Mouse (Mus musculus): Measurements from ENCODE around the gene Gab3. TPM values are rescaled to one million over a fixed set of nuclear protein-coding genes. Genes with fewer than 3 reads are reported as not detected.
A peak's percentile ranks its signal among the peaks of the same experiment; 100 is the strongest.
"Not testable (repeated sequence)": the region's sequence is repeated elsewhere in the genome, so short reads cannot be mapped to it uniquely, and the experiment has no call there.

Gab3 gene
- polyA plus RNA-seq, 1 experiment = 0.66 TPM

DNA sequence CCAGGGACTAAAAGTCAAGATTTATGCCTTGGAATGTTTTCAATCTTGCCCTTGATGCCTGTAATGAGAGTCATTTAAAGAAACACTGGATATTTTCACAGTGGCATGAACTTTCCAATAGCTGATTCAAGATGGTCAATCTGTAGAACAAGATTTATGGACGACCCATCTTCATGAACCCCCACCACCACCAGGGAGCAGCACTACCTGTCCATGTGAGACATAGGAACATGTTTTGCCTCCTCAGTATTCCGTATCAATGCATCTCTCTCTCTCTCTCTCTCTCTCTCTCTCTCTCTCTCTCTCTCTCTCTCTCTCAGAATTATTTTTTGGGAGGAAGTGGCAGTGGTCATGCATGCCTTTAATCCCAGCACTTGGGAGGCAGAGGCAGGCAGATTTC, 2.9 kb downstream of the Gab3 start:
- Histone ChIP-seq H3K4me1 (ENCODE audit: control insufficient read depth, insufficient read depth, low read length) (no peaks in the 10 kb centered on the region), H3K27me3 (replicated peaks; ENCODE audit: control insufficient read depth, insufficient read depth, low read length) (no peaks in the 10 kb centered on the region), H3K27ac (ENCODE audit: insufficient read depth, low read depth, low read length) (no peak overlapping the region), H3K4me3 (ENCODE audit: insufficient read depth, low read depth, low read length) (no peak overlapping the region), H3K36me3 (ENCODE audit: control insufficient read depth, insufficient read depth, low read length) (no peaks in the 10 kb centered on the region)
- TF ChIP-seq POLR2A (IDR thresholded peaks at IDR 0.05; ENCODE audit: low read depth, low read length) (no peak), CTCF (conservative IDR thresholded peaks at IDR 0.05; ENCODE audit: insufficient read depth, insufficient read length, low read depth, low read length) (0 out of 2 replicates have a peak, but pooled peaks have one; percentile 18)
- WGBS = 79% methylated on average over 2 of the region's 2 CpGs
- no peak for DNase-seq

DNA sequence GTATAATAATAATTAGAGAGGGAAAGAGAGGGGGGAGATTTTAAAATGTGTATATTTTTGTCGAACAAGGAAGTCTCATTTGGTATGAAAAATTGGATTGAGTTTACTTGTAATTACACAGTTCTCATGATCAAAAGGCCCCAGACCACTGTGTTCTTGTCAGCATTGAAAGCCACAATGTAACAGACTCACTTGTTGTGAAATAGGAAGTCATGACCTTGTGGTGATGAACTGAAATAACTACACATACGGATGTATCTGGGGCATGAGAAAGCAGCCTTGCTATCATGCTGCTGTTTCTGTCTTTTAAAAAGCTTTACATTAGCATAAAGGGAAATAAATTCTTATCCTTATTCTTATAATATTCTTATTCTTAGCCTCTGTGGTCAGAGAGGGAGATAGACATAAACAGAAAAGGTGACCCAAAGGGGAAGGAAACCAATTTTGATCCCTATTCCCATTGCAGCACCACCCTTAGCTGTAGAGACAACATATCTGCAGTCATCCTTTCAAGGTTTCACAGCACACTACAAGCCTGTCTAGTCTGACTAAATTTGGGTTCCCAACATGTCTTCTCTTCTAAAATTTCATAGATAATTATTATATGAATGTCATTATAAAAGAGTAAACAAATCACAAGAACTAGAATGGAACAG, 29.0 kb downstream of the Gab3 start:
- H3K36me3 ChIP-seq (ENCODE audit: control insufficient read depth, insufficient read depth, low read length) = no peaks in the 10 kb centered on the region
- no peaks in the 10 kb centered on the region for H3K27me3 ChIP-seq (replicated peaks; ENCODE audit: control insufficient read depth, insufficient read depth, low read length)
- TF ChIP-seq CTCF (conservative IDR thresholded peaks at IDR 0.05; ENCODE audit: insufficient read depth, insufficient read length, low read depth, low read length) = no peak
- no peak for TF ChIP-seq POLR2A (IDR thresholded peaks at IDR 0.05; ENCODE audit: low read depth, low read length)
- no peak overlapping the region for H3K4me3 ChIP-seq (ENCODE audit: insufficient read depth, low read depth, low read length)
- DNase-seq = no peak
- H3K4me1 ChIP-seq (ENCODE audit: control insufficient read depth, insufficient read depth, low read length) = no peaks in the 10 kb centered on the region
- 85% methylated on average over 2 of the region's 2 CpGs for WGBS
- no peak overlapping the region for H3K27ac ChIP-seq (ENCODE audit: insufficient read depth, low read depth, low read length)

DNA sequence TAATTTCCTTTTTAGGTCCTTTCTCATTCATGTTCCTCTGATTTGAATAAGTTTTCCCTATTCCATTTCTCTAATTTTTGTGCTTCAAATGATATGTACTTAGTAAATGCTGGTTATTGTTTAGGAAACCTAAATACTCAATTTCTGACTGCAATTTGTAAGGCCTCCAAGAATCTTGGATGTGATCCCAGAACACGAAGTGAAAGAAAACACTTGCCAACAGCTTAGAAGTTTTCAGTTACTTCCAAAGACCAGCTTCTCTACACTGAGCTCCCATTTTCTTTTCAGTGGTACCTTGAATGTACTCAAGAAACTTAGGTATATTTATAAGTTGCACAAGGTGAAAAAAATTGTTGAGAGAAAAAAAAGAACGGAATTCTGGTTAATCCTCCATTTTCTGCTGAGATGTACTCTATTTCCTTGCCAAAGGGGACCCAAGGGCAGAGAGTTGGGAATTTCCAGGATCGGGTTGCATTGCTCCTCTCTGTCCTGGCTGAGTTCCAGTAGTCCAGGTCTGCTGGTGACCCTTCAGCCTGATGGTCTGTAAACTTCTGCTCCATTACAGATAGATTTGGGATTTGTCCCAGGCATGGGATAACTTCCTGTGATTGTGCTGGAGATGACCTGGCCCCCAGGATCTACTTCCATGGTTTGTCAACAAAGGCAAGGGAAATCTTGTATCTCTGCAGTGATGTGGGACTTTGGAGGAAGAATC, 38.2 kb downstream of the Gab3 start:
- H3K27me3 ChIP-seq (replicated peaks; ENCODE audit: control insufficient read depth, insufficient read depth, low read length) = no peaks in the 10 kb centered on the region
- no peaks in the 10 kb centered on the region for H3K36me3 ChIP-seq (ENCODE audit: control insufficient read depth, insufficient read depth, low read length)
- 8% methylated on average over 3 of the region's 3 CpGs for WGBS
- TF ChIP-seq CTCF (conservative IDR thresholded peaks at IDR 0.05; ENCODE audit: insufficient read depth, insufficient read length, low read depth, low read length) (no peak), POLR2A (IDR thresholded peaks at IDR 0.05; ENCODE audit: low read depth, low read length) (no peak)
- H3K27ac ChIP-seq (ENCODE audit: insufficient read depth, low read depth, low read length) = peak overlapping the region; percentile 9
- peak; percentile 76 for DNase-seq
- H3K4me3 ChIP-seq (ENCODE audit: insufficient read depth, low read depth, low read length) = no peak overlapping the region
- H3K4me1 ChIP-seq (ENCODE audit: control insufficient read depth, insufficient read depth, low read length) = peaks cover 3% of the 10 kb centered on the region; the same call in 1 of the 2 replicates

DNA sequence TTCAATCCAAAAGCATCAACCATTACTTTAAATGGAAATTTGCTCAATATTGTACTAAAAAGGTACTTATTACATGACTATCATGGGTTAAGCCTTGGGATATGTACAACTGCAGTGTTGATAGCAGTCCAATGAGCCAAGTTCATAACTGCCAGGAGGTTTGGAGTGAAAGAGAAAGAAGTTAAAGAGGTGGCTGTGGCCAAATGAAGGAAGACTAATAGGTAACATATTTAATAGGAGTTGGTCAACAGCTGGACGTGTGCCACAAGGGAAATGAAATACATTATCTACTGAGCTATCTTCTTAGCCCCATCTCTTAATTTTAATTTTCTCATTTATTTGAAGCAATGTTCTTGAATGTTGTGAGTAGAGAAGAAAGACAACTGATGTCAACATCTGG, 39.3 kb downstream of the Gab3 start:
- TF ChIP-seq POLR2A (IDR thresholded peaks at IDR 0.05; ENCODE audit: low read depth, low read length) (no peak), CTCF (conservative IDR thresholded peaks at IDR 0.05; ENCODE audit: insufficient read depth, insufficient read length, low read depth, low read length) (no peak)
- peaks cover 3% of the 10 kb centered on the region; the same call in 1 of the 2 replicates for H3K4me1 ChIP-seq (ENCODE audit: control insufficient read depth, insufficient read depth, low read length)
- no peaks in the 10 kb centered on the region for H3K36me3 ChIP-seq (ENCODE audit: control insufficient read depth, insufficient read depth, low read length)
- 33% methylated on average over 1 of the region's 1 CpGs for WGBS
- H3K4me3 ChIP-seq (ENCODE audit: insufficient read depth, low read depth, low read length) = no peak overlapping the region
- peak; percentile 62 for DNase-seq
- H3K27ac ChIP-seq (ENCODE audit: insufficient read depth, low read depth, low read length) = no peak overlapping the region
- H3K27me3 ChIP-seq (replicated peaks; ENCODE audit: control insufficient read depth, insufficient read depth, low read length) = no peaks in the 10 kb centered on the region

DNA sequence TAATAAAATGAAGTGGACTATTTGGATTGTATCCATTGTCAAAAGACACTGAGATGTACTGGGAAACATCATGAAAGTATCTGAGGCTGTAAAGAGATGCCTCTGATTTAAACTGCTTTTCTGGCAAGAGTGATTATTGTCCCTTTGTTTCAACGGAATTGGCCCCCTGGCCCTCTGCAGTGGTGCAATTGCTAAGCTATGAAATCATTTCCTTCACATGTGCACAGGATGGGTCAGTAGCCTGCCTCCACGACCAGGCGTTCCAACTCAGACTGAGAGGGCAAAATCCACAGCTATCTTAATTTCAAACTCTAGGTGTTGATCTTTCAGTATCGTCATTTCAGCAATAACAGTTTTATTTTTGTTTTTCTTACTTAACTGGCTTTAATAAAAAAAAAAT, 40.7 kb downstream of the Gab3 start:
- no peak for TF ChIP-seq POLR2A (IDR thresholded peaks at IDR 0.05; ENCODE audit: low read depth, low read length)
- no peak for TF ChIP-seq CTCF (conservative IDR thresholded peaks at IDR 0.05; ENCODE audit: insufficient read depth, insufficient read length, low read depth, low read length)
- Histone ChIP-seq H3K4me3 (ENCODE audit: insufficient read depth, low read depth, low read length) (no peak overlapping the region), H3K4me1 (ENCODE audit: control insufficient read depth, insufficient read depth, low read length) (peaks cover 3% of the 10 kb centered on the region; the same call in 1 of the 2 replicates), H3K27me3 (replicated peaks; ENCODE audit: control insufficient read depth, insufficient read depth, low read length) (no peaks in the 10 kb centered on the region), H3K27ac (ENCODE audit: insufficient read depth, low read depth, low read length) (no peak overlapping the region), H3K36me3 (ENCODE audit: control insufficient read depth, insufficient read depth, low read length) (no peaks in the 10 kb centered on the region)
- WGBS = 27% methylated on average over 4 of the region's 4 CpGs
- peak; percentile 64 for DNase-seq

DNA sequence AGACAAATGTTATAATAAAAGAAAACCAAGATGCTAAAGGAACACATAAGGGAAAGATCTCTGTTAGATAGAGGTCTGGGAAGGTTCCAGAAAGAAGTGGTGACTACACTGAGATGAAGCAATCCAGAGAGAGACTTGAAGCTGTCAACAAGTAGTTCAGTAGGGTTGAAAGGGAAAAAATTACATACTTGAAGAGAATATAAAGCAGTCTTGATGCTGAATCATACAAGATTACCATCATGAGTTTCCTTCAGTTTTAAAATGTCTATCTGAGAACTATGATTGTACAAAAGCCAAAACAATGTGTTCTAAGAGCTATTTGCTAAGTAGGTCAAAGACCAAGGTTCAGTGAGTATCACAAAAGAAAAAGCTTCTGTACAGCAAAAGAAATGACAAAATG, 48.6 kb downstream of the Gab3 start:
- Histone ChIP-seq H3K36me3 (ENCODE audit: control insufficient read depth, insufficient read depth, low read length) (no peaks in the 10 kb centered on the region), H3K4me3 (ENCODE audit: insufficient read depth, low read depth, low read length) (no peak overlapping the region), H3K27ac (ENCODE audit: insufficient read depth, low read depth, low read length) (no peak overlapping the region), H3K27me3 (replicated peaks; ENCODE audit: control insufficient read depth, insufficient read depth, low read length) (no peaks in the 10 kb centered on the region), H3K4me1 (ENCODE audit: control insufficient read depth, insufficient read depth, low read length) (no peaks in the 10 kb centered on the region)
- TF ChIP-seq CTCF (conservative IDR thresholded peaks at IDR 0.05; ENCODE audit: insufficient read depth, insufficient read length, low read depth, low read length) (no peak), POLR2A (IDR thresholded peaks at IDR 0.05; ENCODE audit: low read depth, low read length) (no peak)
- DNase-seq = peak; percentile 7

DNA sequence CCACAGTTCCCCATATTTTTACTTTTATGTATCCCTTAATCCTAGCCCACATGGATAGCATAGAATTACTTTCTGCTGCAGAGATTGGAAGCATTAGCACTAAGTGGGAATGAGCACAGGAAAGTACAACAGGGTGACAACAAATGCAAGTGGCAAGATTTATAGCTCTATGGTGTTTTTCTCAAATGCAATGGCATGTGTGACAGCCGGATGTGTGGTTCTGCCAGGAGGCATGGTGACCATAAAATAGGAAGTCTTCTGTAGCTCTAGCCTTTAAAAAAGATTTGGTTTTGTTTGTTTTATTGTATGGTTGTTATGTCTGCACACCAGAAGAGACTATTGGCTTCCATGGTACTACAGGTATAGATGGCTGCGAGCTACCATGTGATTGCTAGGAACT, 50.1 kb downstream of the Gab3 start:
- peak; percentile 2 for DNase-seq
- TF ChIP-seq CTCF (conservative IDR thresholded peaks at IDR 0.05; ENCODE audit: insufficient read depth, insufficient read length, low read depth, low read length) (no peak), POLR2A (IDR thresholded peaks at IDR 0.05; ENCODE audit: low read depth, low read length) (no peak)
- Histone ChIP-seq H3K4me1 (ENCODE audit: control insufficient read depth, insufficient read depth, low read length) (no peaks in the 10 kb centered on the region), H3K36me3 (ENCODE audit: control insufficient read depth, insufficient read depth, low read length) (no peaks in the 10 kb centered on the region), H3K4me3 (ENCODE audit: insufficient read depth, low read depth, low read length) (no peak overlapping the region), H3K27ac (ENCODE audit: insufficient read depth, low read depth, low read length) (no peak overlapping the region), H3K27me3 (replicated peaks; ENCODE audit: control insufficient read depth, insufficient read depth, low read length) (no peaks in the 10 kb centered on the region)
- 69% methylated on average over 2 of the region's 2 CpGs for WGBS

DNA sequence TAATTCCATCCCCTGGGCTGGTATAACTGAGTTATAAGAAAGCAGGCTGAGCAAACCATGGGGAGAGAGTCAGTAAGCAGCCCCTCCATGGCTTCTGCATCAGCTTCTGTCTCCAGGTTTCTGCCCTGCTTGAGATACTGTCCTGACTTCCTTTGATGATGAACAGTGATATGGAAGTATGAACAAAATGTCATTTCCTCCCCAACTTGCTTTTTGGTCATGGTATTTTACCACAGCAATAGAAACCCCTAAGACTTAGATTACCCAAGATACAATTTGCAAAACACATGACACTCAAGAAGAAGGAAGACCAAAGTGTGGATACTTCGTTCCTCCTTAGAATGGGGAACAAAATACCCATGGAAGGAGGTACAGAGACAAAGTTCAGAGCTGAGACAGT, 51.2 kb downstream of the Gab3 start:
- H3K27ac ChIP-seq (ENCODE audit: insufficient read depth, low read depth, low read length); DNase-seq; H3K36me3 ChIP-seq (ENCODE audit: control insufficient read depth, insufficient read depth, low read length); H3K27me3 ChIP-seq (replicated peaks; ENCODE audit: control insufficient read depth, insufficient read depth, low read length); H3K4me3 ChIP-seq (ENCODE audit: insufficient read depth, low read depth, low read length); H3K4me1 ChIP-seq (ENCODE audit: control insufficient read depth, insufficient read depth, low read length): not testable (repeated sequence)
- WGBS = 93% methylated on average over 1 of the region's 1 CpGs
